Mouse (Mus musculus) stomach, postnatal 0 days (tissue): ENCODE data around the gene Map3k20. TPM values are rescaled to one million over a fixed set of nuclear protein-coding genes. Genes with fewer than 3 reads are reported as not detected.

Source experiments
- ATAC-seq: fragments of 200-750 bp; cut with Nextera tagmentation; 2 replicates; pipeline ENCODE4 v1.8.0; 2017; ENCODE audit not compliant: low FRiP score, low TSS enrichment
- DNase-seq: peaks from one replicate; pipeline ENCODE4 v3.0.0-alpha.2; 2016; ENCODE audit warnings: low spot score
- H3K27ac ChIP-seq: fragments of 300-500 bp; sonication (generic); replicated peaks from 2 replicates; pipeline ENCODE4 v1.5.1; 2014; ENCODE audit warnings: mild to moderate bottlenecking, control low read depth
- H3K27me3 ChIP-seq: fragments of 300-500 bp; sonication (generic); 2 replicates; pipeline ENCODE4 v1.6.1; 2014; ENCODE audit warnings: low read length; ENCODE audit not compliant: control insufficient read depth, insufficient read depth
- H3K36me3 ChIP-seq: fragments of 300-500 bp; sonication (generic); 2 replicates; pipeline ENCODE4 v1.6.1; 2014; ENCODE audit warnings: low read length, mixed read lengths; ENCODE audit not compliant: control insufficient read depth, insufficient read depth
- H3K4me1 ChIP-seq: fragments of 300-500 bp; sonication (generic); replicated peaks from 2 replicates; pipeline ENCODE4 v1.6.1; 2014; ENCODE audit warnings: antibody characterized with exemption; ENCODE audit not compliant: control insufficient read depth, insufficient read depth
- H3K4me2 ChIP-seq: fragments of 300-500 bp; sonication (generic); replicated peaks from 2 replicates; pipeline ENCODE4 v1.6.1; 2014; ENCODE audit warnings: low read depth, mild to moderate bottlenecking, control low read depth, moderate library complexity
- H3K4me3 ChIP-seq: fragments of 300-500 bp; sonication (generic); 2 replicates; pipeline ENCODE4 v1.5.1; 2014; ENCODE audit warnings: low read depth, low read length, control low read depth
- H3K9ac ChIP-seq: fragments of 300-500 bp; sonication (generic); 2 replicates; pipeline ENCODE4 v1.6.1; 2014; ENCODE audit warnings: mild to moderate bottlenecking, low read length, control low read depth, mixed read lengths
- H3K9me3 ChIP-seq: fragments of 300-500 bp; sonication (generic); 2 replicates; pipeline ENCODE4 v1.6.1; 2016; ENCODE audit warnings: low read length; ENCODE audit not compliant: control insufficient read depth
- CTCF ChIP-seq: IDR thresholded peaks from 2 replicates; pipeline ENCODE4 v1.5.1; 2016; ENCODE audit warnings: antibody characterized with exemption, low read depth, mild to moderate bottlenecking, moderate library complexity
- EP300 ChIP-seq: optimal IDR thresholded peaks from 2 replicates; pipeline ENCODE3; 2016; ENCODE audit warnings: antibody characterized with exemption
- WGBS: fragments of 180-500 bp; shearing (Covaris S2); extraction: QIAGEN DNeasy Blood & Tissue Kit; methylation state at CpG from one replicate; pipeline ENCODE4 v1.1.7; 2014; 5-methylcytosine and 5-hydroxymethylcytosine counted together
- polyA plus RNA-seq: library from polyadenylated mRNA; unstranded; fragments of >200 nt; fragmentation: Nextera tagmentation; extraction: Ambion mirVana; gene quantifications from 2 replicates; pipeline ENCODE4 v1.2.1, GENCODE M21; 2015

Map3k20 gene
- polyA plus RNA-seq, 1 experiment from 2014 or later, result 17.0 TPM

DNA sequence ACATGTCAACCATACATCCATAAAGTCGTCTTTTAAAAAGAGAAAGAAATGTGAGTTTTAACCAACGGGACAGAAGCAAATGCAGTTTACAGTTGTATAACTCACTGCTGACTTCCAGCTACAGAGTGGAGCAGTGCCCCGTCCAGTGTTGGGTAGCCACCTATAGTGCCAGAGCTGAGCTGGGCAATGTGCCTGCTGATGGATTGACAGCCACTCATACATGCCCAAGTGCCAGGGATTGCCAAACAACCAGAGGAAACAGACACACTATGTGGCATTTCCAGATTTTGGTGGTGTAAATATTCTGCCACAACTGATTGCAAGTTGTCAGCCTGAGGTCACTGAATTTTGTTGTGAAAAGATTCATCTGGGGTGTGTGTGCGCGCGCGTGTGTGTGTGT, 139.2 kb downstream of the Map3k20 start:
- Histone ChIP-seq H3K4me3 (no peak overlapping the region), H3K27ac (no peak overlapping the region), H3K4me1 (no peaks in the 10 kb centered on the region), H3K36me3 (peaks cover 3% of the 10 kb centered on the region; the same call in 1 of the 2 replicates), H3K9ac (no peak overlapping the region), H3K27me3 (no peaks in the 10 kb centered on the region), H3K4me2 (no peak overlapping the region), H3K9me3 (no peaks in the 10 kb centered on the region)
- ATAC-seq (no peak), DNase-seq (no peak)
- 68% methylated on average over 7 of the region's 7 CpGs for WGBS
- TF ChIP-seq EP300 (no peak), CTCF (no peak)

DNA sequence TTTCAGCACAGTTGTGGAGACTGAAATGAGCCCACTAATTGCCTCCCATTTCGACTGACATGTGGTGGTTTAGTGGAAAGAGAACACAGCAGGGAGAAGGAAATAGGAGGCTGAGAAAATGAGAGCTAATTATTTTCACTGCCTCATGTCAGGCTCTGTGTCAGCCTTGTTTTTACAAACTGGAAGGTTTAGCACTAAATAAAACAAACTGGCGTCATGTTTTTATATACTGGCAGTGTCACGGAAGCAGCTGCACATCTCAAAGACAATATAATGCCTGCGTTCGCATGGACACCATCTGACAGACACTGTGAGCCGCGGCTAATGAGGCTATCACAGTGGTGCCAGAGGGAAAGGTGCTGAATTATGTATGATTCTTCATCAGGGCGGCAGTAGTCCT, 141.3 kb downstream of the Map3k20 start:
- H3K36me3 ChIP-seq, result peaks cover 3% of the 10 kb centered on the region; the same call in 1 of the 2 replicates
- 46% methylated on average over 8 of the region's 8 CpGs for WGBS
- no peaks in the 10 kb centered on the region for H3K9me3 ChIP-seq
- no peak overlapping the region for H3K27ac ChIP-seq
- H3K4me3 ChIP-seq, result no peak overlapping the region
- H3K9ac ChIP-seq, result no peak overlapping the region
- no peak overlapping the region for H3K4me2 ChIP-seq
- H3K4me1 ChIP-seq, result no peaks in the 10 kb centered on the region
- no peaks in the 10 kb centered on the region for H3K27me3 ChIP-seq
- no peak for ATAC-seq
- no peak for DNase-seq
- no peak for TF ChIP-seq CTCF
- no peak for TF ChIP-seq EP300

DNA sequence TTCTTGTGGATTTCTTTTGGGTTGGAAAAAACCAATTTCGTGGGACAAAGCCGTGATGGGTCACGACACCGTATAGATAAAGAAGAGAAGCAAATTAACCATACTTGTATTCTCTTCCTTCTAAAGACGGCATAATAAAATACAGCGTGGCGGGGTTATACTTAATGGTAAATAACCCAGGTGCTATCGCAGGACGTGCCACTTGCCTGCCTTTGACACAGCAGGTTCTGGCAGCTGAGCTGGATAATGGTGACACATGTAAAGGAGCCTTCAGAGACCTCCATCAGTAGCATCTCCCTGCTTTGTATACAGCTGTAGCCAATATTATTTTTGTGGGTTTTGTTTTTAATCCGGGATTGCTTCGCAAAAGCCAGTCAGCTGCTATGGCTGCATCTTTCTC, 141.9 kb downstream of the Map3k20 start:
- H3K36me3 ChIP-seq, result peaks cover 3% of the 10 kb centered on the region; the same call in 1 of the 2 replicates
- no peaks in the 10 kb centered on the region for H3K9me3 ChIP-seq
- ATAC-seq (no peak), DNase-seq (no peak)
- no peak overlapping the region for H3K27ac ChIP-seq
- TF ChIP-seq EP300 (no peak), CTCF (no peak)
- WGBS, result 61% methylated on average over 11 of the region's 11 CpGs
- 0 out of 2 replicates have a peak overlapping the region, but pooled peaks have one; percentile 0 for H3K4me2 ChIP-seq
- H3K4me1 ChIP-seq, result no peaks in the 10 kb centered on the region
- H3K9ac ChIP-seq, result no peak overlapping the region
- H3K4me3 ChIP-seq, result no peak overlapping the region
- no peaks in the 10 kb centered on the region for H3K27me3 ChIP-seq

DNA sequence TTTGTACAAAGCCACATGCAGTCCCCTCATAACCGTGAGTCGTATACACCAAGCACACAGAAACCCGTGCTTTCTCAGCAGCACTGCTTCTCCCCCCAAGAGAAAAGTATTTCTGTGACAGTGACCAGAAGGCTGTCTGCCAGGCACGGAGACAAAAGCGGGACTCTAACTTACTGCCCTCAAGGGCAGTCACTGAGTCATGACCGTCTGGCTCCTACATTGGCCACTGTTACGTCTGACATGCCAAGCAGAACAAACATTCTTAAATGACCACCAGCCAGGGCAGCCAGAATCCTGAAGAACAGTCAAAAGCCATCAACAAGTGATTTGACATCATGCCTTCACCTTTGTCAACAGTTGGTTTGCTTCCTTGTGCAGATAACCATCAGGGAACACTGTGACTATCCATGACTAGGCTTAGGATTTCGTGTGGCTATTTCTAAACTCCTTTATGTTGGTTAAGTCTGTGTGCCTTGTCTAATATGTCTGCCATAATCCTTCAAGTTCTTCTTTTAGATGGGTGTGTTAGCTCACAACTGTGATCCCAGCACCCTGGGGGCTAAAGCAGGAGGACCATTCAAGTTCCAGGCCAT, 153.6 kb downstream of the Map3k20 start:
- no peak overlapping the region for H3K9ac ChIP-seq
- no peak overlapping the region for H3K27ac ChIP-seq
- H3K4me3 ChIP-seq, result no peak overlapping the region
- H3K9me3 ChIP-seq, result no peaks in the 10 kb centered on the region
- TF ChIP-seq CTCF (no peak), EP300 (no peak)
- 83% methylated on average over 8 of the region's 8 CpGs for WGBS
- H3K4me1 ChIP-seq, result no peaks in the 10 kb centered on the region
- no peak for DNase-seq
- no peaks in the 10 kb centered on the region for H3K27me3 ChIP-seq
- no peak for ATAC-seq
- no peak overlapping the region for H3K4me2 ChIP-seq
- H3K36me3 ChIP-seq, result peaks cover 16% of the 10 kb centered on the region

DNA sequence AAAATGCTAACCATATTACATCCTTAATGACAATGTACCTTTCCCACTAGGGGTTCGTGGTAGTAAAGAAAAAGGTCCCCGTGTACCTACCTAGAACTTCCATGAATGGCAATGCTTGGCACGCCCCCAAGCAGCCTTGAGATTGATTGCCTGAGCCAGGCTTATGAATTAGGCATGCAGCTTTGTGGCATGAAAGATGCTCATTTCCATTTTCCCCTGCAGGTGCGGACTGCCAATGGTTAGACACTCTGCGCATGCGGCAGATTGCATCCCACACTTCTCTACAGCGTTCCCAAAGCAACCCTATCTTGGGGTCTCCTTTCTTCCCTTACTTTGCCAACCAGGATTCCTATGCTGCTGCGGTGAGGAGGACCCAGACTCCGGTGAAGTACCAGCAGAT, 155.6 kb downstream of the Map3k20 start:
- no peak overlapping the region for H3K9ac ChIP-seq
- no peak for DNase-seq
- ATAC-seq, result no peak
- no peak overlapping the region for H3K27ac ChIP-seq
- H3K4me1 ChIP-seq, result no peaks in the 10 kb centered on the region
- 94% methylated on average over 9 of the region's 9 CpGs for WGBS
- TF ChIP-seq CTCF (no peak), EP300 (no peak)
- H3K27me3 ChIP-seq, result no peaks in the 10 kb centered on the region
- no peaks in the 10 kb centered on the region for H3K9me3 ChIP-seq
- no peak overlapping the region for H3K4me3 ChIP-seq
- peaks cover 16% of the 10 kb centered on the region; the same call in 1 of the 2 replicates for H3K36me3 ChIP-seq
- H3K4me2 ChIP-seq, result no peak overlapping the region

DNA sequence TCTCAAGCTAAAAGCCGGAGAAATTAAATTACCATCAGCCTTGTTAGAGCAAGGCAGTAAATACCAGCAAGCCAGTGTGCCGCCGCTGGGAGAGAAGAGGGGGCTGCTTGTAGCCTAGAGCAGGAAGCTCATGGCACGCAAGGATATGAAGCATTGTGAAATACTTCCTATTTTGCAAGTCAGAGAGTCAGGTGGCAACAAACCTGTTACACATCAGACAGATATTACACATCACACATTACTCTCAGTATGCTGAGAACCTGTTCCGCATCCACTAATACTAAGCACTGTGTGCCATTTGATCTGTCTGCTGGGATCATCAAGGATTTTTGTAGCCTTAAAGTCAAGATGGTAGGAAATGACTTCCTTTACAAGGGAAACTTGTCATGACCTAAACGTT, 157.4 kb downstream of the Map3k20 start:
- 88% methylated on average over 6 of the region's 6 CpGs for WGBS

More for the DNA sequence above, 157.4 kb downstream of the Map3k20 start:
- Histone ChIP-seq H3K36me3 (peaks cover 10% of the 10 kb centered on the region; the same call in 1 of the 2 replicates), H3K27me3 (no peaks in the 10 kb centered on the region), H3K4me1 (no peaks in the 10 kb centered on the region), H3K9me3 (no peaks in the 10 kb centered on the region), H3K4me3 (no peak overlapping the region), H3K4me2 (no peak overlapping the region), H3K27ac (no peak overlapping the region), H3K9ac (no peak overlapping the region)
- DNase-seq, result no peak
- TF ChIP-seq EP300, result no peak
- TF ChIP-seq CTCF, result no peak
- ATAC-seq, result no peak
